In genomic region chr3:26228827-26229226, GRCm38 (mm10) we compare ENCODE assay signal across 11 mouse cellular contexts.
DNase-seq lines count a peak whose midpoint lies in the region; ATAC-seq and TF ChIP-seq lines count a peak whose summit lies in the region.
"Had no signal": no experiment of that assay in that cellular context is flagged by ENCODE, and none has a peak within 500 bp of the region (broad histone marks: within the 10 kb centered on the region; RNA-seq: fewer than 3 reads in every experiment).

No protein-coding gene starts in this region.

- no peak overlapping the region for H3K27ac ChIP-seq in kidney, postnatal 0 days
- H3K27ac ChIP-seq in kidney, embryonic 16.5 days (ENCODE audit: low read length): no peak overlapping the region
- no peak overlapping the region for H3K27ac ChIP-seq in midbrain, embryonic 14.5 days (replicated peaks; ENCODE audit: low read depth, low read length)
- H3K27ac ChIP-seq in midbrain, embryonic 11.5 days (ENCODE audit: low read depth, low read length): no peak overlapping the region
- H3K27ac ChIP-seq: embryonic facial prominence, embryonic 15.5 days; heart, embryonic 10.5 days had no signal

- no peak overlapping the region for H3K9ac ChIP-seq in kidney, postnatal 0 days (ENCODE audit: low read depth, low read length)
- no peak overlapping the region for H3K9ac ChIP-seq in kidney, embryonic 16.5 days (replicated peaks; ENCODE audit: low read length)
- no peak overlapping the region for H3K9ac ChIP-seq in midbrain, embryonic 14.5 days (replicated peaks; ENCODE audit: low read length)
- no peak overlapping the region for H3K9ac ChIP-seq in midbrain, embryonic 11.5 days (ENCODE audit: low read length)
- H3K9ac ChIP-seq: embryonic facial prominence, embryonic 15.5 days; liver, postnatal 0 days had no signal

- no peaks in the 10 kb centered on the region for H3K9me3 ChIP-seq in kidney, postnatal 0 days (replicated peaks; ENCODE audit: low read length)
- H3K9me3 ChIP-seq in kidney, embryonic 16.5 days (ENCODE audit: low read length): no peaks in the 10 kb centered on the region
- H3K9me3 ChIP-seq in midbrain, embryonic 14.5 days (ENCODE audit: control insufficient read depth, low read length): no peaks in the 10 kb centered on the region
- no peaks in the 10 kb centered on the region for H3K9me3 ChIP-seq in midbrain, embryonic 11.5 days (ENCODE audit: control insufficient read depth, low read length)
- H3K9me3 ChIP-seq: embryonic facial prominence, embryonic 15.5 days; heart, embryonic 10.5 days had no signal

- H3K4me1 ChIP-seq in kidney, postnatal 0 days (replicated peaks; ENCODE audit: insufficient read depth, low read length): no peaks in the 10 kb centered on the region
- no peaks in the 10 kb centered on the region for H3K4me1 ChIP-seq in kidney, embryonic 16.5 days (ENCODE audit: insufficient read depth, low read length)
- H3K4me1 ChIP-seq in midbrain, embryonic 14.5 days (ENCODE audit: control insufficient read depth, insufficient read depth, low read length): no peaks in the 10 kb centered on the region
- no peaks in the 10 kb centered on the region for H3K4me1 ChIP-seq in midbrain, embryonic 11.5 days (ENCODE audit: control insufficient read depth, insufficient read depth, low read length)
- H3K4me1 ChIP-seq: embryonic facial prominence, embryonic 15.5 days; heart, embryonic 10.5 days had no signal

- 47% methylated on average over 6 of the region's 6 CpGs for WGBS in kidney, postnatal 0 days
- 54% methylated on average over 6 of the region's 6 CpGs for WGBS in kidney, embryonic 16.5 days
- 61% methylated on average over 6 of the region's 6 CpGs for WGBS in midbrain, embryonic 14.5 days
- 84% methylated on average over 6 of the region's 6 CpGs for WGBS in midbrain, embryonic 11.5 days

- ATAC-seq in kidney, postnatal 0 days (replicated peaks; ENCODE audit: low FRiP score, low read depth): no peak
- ATAC-seq in kidney, embryonic 16.5 days (ENCODE audit: low FRiP score, low TSS enrichment): no peak
- no peak for ATAC-seq in midbrain, embryonic 14.5 days (ENCODE audit: low FRiP score, low TSS enrichment)
- no peak for ATAC-seq in midbrain, embryonic 11.5 days (ENCODE audit: low FRiP score)
- ATAC-seq: liver, postnatal 0 days had no signal

- H3K4me3 ChIP-seq in kidney, postnatal 0 days (replicated peaks; ENCODE audit: low read depth, low read length): no peak overlapping the region
- no peak overlapping the region for H3K4me3 ChIP-seq in kidney, embryonic 16.5 days (ENCODE audit: low read length)
- no peak overlapping the region for H3K4me3 ChIP-seq in midbrain, embryonic 14.5 days (replicated peaks; ENCODE audit: low read depth, low read length)
- H3K4me3 ChIP-seq in midbrain, embryonic 11.5 days (ENCODE audit: low read depth, low read length): no peak overlapping the region
- H3K4me3 ChIP-seq: embryonic facial prominence, embryonic 15.5 days; heart, embryonic 10.5 days had no signal

- TF ChIP-seq CTCF in kidney, postnatal 0 days (IDR thresholded peaks at IDR 0.05; ENCODE audit: low read depth): no peak

- H3K36me3 ChIP-seq in kidney, postnatal 0 days (ENCODE audit: insufficient read depth, low read length): no peaks in the 10 kb centered on the region
- H3K36me3 ChIP-seq in kidney, embryonic 16.5 days (ENCODE audit: insufficient read depth, low read length): no peaks in the 10 kb centered on the region
- H3K36me3 ChIP-seq in midbrain, embryonic 14.5 days (ENCODE audit: control insufficient read depth, insufficient read depth, low read length): no peaks in the 10 kb centered on the region
- no peaks in the 10 kb centered on the region for H3K36me3 ChIP-seq in midbrain, embryonic 11.5 days (ENCODE audit: control insufficient read depth, insufficient read depth, low read length)
- H3K36me3 ChIP-seq: embryonic facial prominence, embryonic 15.5 days; heart, embryonic 10.5 days had no signal

- peak; percentile 55 for DNase-seq in kidney, postnatal 0 days (ENCODE audit: low spot score)
- DNase-seq in midbrain, embryonic 14.5 days: peak; percentile 35
- DNase-seq in midbrain, embryonic 11.5 days (ENCODE audit: low spot score, missing footprints): no peak
- peak; percentile 37 for DNase-seq in adrenal gland, adult 8-10 months
- peak; percentile 58 to 61 for DNase-seq in kidney, postnatal 4 days
- no peak for DNase-seq in spleen, postnatal 4 days (ENCODE audit: low spot score in 2 of 2)
- DNase-seq: cerebellum, adult 9-10 months; liver, postnatal 0 days had no signal

- H3K4me2 ChIP-seq in kidney, postnatal 0 days (ENCODE audit: low read length): no peak overlapping the region
- no peak overlapping the region for H3K4me2 ChIP-seq in kidney, embryonic 16.5 days (replicated peaks; ENCODE audit: low read depth, low read length)
- no peak overlapping the region for H3K4me2 ChIP-seq in midbrain, embryonic 14.5 days (ENCODE audit: low read length)
- H3K4me2 ChIP-seq in midbrain, embryonic 11.5 days: no peak overlapping the region
- H3K4me2 ChIP-seq: embryonic facial prominence, embryonic 15.5 days had no signal

- no peaks in the 10 kb centered on the region for H3K27me3 ChIP-seq in kidney, postnatal 0 days (ENCODE audit: insufficient read depth, low read length)
- H3K27me3 ChIP-seq in kidney, embryonic 16.5 days (ENCODE audit: insufficient read depth, low read length): no peaks in the 10 kb centered on the region
- H3K27me3 ChIP-seq in midbrain, embryonic 14.5 days (ENCODE audit: control insufficient read depth, insufficient read depth, low read length): no peaks in the 10 kb centered on the region
- H3K27me3 ChIP-seq in midbrain, embryonic 11.5 days (ENCODE audit: control insufficient read depth, insufficient read depth, low read length): no peaks in the 10 kb centered on the region
- H3K27me3 ChIP-seq: embryonic facial prominence, embryonic 15.5 days had no signal

Comparison
In these comparisons a context has a peak if more than half of its experiments do, and no peak if none do; other contexts are left out.
1. DNase-seq: peak in kidney, postnatal 0 days (single experiment), midbrain, embryonic 14.5 days (single experiment), adrenal gland, adult 8-10 months (single experiment) and kidney, postnatal 4 days (2 of 2); none in midbrain, embryonic 11.5 days (single experiment) and spleen, postnatal 4 days (0 of 2).